Mouse (Mus musculus): ENCODE measurements at regions not wholly inside any gene's neighbourhood (a gene's known extent, or its start where the extent isn't known, plus 50 kb on each side); places are given as distances from the start of the nearest gene placed in this dataset.

DNA sequence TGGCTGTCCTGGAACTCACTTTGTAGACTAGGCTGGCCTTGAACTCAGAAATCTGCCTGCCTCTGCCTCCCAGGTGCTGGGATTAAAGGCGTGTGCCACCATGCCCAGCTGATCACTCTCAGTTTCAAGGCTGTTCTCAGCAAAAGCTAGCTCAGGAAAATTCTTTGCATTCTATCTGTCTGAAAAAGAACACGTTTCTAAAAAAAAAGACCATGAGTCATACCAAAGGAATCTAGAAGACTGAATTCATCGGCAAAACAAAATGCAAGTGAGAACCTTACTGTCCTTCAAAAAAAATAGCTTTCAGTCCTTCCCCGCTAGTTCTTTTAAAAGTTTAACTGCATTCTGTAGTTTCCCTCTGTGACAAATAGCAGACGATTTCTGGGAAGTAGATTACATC lies 596.3 kb upstream of the Syt1 start:
- DNase-seq (ENCODE audit: low spot score in 2 of 2) = no peak

- peak in 1 of 2 experiments; percentile 31 for DNase-seq (ENCODE audit: low spot score in 2 of 2)
These were observed 592.5 kb upstream of the Syt1 start for GRCm38 (mm10) chr10:109603241-109603640.

- peak in 1 of 2 experiments; percentile 49 for DNase-seq (ENCODE audit: low spot score in 2 of 2)
These were observed 587.8 kb upstream of the Syt1 start for GRCm38 (mm10) chr10:109598604-109599003.

DNA sequence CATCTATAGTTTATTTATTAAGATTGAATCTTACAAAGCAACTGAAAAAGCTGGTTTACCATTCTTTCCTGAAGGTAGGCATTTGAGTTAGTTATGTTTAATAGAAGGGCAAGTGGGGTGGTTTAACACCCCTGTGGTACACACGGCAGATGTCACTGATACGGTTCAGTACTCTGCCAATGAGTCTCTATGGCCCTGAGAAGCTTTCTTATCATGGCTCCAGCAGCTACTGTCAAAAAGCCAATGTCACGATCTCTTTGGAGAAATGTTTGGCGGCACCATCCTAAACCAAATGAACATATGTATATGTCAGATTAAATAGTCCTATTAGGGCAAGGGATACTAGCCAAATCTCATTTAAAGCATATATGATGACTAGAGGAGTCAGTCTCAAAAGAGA lies 562.4 kb upstream of the Syt1 start:
- no peak for DNase-seq (ENCODE audit: low spot score in 2 of 2)

- no peak for DNase-seq (ENCODE audit: low spot score in 2 of 2)
These were observed 559.0 kb upstream of the Syt1 start for GRCm38 (mm10) chr10:109569798-109570197.

GRCm38 (mm10) chr10:109566675-109567074 lies 555.9 kb upstream of the Syt1 start:
- no peak for DNase-seq (ENCODE audit: low spot score in 2 of 2)

DNA sequence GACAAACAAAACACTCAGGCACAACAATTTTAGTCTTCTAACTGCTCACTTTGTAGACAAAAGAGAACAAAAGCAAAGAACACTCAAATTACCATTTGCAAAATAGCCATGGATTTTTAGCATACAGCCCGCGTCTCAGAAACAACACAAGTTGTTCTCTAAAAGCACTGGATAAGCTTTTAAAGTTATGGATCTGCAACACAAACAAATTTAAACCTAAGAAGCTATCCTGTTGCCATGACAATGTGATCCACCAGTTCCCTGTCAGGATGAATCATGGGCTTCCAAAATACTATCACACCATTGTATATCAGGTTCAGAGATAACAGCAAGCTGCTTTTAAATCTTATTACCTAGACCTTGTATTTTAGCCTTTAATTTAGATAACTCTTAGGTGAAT lies 550.9 kb upstream of the Syt1 start:
- DNase-seq (ENCODE audit: low spot score in 2 of 2) = peak in 1 of 2 experiments; percentile 40

DNA sequence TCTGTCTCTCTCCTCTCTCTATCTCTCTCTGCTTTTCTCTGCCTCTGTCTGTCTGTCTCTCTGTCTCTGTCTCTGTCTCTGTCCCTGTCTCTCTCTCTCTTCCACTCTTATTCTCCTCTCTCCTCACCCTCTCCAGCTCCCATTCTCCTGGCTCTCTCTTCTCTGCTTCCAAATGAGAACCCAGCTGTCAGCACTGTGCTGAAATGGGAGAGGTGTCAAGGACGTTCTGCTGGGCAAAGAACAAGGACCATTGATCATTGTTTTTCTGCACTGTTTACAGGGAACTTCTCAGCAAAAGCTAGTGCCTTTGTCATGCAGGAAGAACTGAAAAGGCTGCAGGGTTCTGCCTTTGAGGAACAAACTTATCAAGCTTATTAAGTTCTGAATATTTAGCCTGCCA lies 550.3 kb upstream of the Syt1 start:
- peak in 1 of 2 experiments; percentile 9 for DNase-seq (ENCODE audit: low spot score in 2 of 2)

GRCm38 (mm10) chr10:109543301-109543700 lies 532.5 kb upstream of the Syt1 start:
- DNase-seq (ENCODE audit: low spot score in 2 of 2) = no peak

DNA sequence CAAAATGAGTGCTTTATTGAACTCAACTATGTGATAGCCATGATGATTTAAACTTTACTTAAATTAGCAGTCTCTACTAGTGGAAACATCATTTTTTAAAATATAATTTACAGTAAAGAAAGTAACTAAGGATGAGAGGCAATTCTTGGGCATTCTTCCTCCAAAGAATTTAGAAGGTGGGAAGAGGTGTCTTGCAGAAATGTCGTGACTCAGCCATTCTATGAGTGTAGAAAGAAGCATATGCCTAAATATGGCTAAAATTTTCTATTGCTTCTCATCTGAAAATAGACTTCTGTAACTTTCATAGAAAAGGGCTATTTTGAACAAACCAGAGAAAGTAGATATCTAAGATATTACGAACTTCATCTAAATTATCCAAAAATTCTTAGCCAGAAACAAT lies 529.4 kb upstream of the Syt1 start:
- no peak for DNase-seq (ENCODE audit: low spot score in 2 of 2)

DNA sequence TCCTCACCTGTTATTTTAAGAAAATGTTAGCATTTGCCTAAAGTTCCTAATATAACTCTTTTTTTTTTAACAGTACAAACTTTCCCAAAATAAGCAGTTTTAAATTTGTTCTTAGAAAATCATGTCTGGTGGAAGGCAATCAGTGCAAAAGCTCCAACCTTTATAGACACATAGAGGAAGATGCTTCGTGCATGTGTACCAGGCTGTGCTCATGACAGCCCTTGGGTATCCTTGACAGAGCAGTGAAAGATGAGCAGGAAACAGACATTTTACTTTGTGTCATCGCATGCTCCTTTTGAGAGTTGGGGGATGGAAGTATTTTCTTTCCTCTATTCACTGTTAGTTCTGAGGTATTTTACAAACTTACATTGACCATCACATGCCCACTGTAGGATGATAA lies 517.3 kb upstream of the Syt1 start:
- no peak for DNase-seq (ENCODE audit: low spot score in 2 of 2)

DNA sequence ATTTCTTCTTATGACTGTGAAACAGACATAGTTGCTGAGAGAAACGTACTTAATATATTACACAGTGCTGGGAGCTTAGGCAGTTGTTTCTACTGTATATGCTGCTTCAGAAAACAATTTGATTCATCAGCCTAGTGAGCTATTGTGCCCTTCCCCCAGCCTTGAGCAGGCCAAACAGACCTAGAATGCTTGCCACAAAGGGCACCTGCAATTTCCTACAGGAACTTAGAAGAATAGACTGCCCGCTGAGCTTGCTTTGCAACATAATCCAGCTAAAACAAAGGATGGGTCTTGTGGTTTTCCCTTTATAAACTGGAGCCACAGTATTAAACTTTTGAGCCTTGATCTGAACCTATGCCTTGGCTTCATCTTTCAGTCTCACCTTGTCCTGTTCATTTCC lies 510.9 kb upstream of the Syt1 start:
- no peak for DNase-seq (ENCODE audit: low spot score in 2 of 2)

- DNase-seq (ENCODE audit: low spot score in 2 of 2) = no peak
These were observed 506.9 kb upstream of the Syt1 start for GRCm38 (mm10) chr10:109517664-109518063.

DNA sequence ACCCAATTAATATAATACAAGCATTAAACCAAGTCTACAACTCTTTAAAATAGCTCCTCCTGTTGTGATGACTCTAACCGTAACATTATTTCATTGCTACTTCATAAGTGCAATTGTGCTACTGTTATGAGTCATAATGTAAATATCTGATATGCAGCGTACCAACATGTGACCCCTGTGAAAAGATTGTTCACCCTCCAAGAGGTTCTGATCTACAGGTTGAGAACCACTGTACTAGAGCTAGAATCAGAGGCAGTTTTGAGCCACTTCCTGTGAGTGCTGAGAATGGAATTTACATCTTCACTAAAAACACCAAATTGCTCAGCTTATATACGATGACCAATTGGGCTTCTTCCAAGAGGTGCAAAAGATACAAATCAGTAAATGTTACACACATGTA lies 504.4 kb upstream of the Syt1 start:
- DNase-seq (ENCODE audit: low spot score in 2 of 2) = no peak

DNA sequence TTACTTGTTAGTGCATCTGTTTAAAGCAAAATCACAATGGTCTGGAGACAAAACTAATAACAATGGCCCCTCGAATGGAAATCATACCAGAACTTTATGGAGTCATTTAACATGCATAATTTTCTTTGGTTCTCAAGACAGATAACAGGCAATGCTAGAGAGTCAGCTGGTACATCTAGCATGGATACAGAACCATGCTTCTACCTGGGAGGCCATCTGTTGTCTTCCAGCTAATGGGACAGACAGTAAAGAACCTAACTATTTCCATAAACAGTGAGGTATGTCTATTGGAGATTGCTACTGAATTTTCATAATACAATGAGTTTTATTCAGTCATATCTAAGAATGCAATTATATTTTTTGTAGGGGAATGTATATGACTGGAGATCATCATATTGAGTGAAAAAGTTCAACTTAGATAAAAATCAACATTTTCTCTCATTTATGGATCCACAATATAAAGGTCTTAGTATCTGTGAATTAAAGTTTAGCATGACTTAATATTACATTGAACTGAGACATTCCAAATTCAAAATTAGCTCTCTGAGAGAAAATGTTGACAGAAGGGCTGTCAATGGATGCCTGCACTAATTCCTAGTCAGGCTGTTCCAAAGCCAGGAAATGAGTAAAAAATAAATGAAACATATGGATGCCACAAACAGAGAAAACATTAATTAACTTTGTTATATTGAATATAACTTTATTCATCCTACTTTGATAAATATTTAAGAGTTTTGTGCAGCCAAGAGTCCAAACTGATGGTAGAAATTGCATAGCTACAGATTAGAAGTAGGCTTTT lies 500.3 kb upstream of the Syt1 start:
- no peak for DNase-seq (ENCODE audit: low spot score in 2 of 2)

GRCm38 (mm10) chr10:109508553-109508952 lies 497.8 kb upstream of the Syt1 start:
- DNase-seq (ENCODE audit: low spot score in 2 of 2) = no peak

DNA sequence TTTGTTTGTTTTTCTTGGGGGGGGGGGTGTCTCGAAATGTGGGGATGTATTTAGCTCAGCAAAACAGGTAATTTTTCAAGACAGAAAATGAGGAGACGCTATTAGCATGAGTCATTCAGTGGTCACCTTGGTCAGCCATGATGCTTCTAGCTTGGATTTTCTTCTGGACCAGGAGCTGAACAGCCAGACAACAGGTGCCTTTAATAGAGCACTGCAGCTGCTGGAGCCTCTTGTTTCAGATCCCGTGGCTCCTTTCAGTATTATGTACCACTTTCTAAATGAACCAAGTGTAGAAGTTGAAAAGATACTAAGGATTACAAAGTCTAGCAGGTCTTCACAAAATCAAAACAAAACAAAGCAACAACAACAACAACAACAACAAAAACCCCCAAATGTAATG lies 496.4 kb upstream of the Syt1 start:
- DNase-seq (ENCODE audit: low spot score in 2 of 2) = no peak

- DNase-seq (ENCODE audit: low spot score in 2 of 2) = no peak
These were observed 493.9 kb upstream of the Syt1 start for GRCm38 (mm10) chr10:109504683-109505082.

DNA sequence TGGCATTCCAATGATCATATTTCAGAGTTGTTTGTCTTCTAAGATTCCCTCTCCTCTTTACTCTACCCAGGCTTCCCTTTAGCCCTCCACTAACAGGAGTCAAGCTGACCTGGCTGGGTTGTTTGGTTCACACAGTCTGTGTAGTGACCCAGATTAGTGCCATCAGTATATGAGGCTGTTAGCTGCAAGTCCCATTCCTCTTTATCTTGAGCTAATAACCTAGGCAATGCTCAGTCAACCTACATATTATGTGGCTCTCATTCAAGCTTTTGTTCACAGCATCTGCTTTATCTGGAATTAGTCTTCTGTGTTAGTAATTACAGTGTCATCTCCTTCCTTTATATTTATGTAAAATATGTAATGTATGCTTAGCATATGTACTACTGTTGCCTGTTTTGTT lies 490.1 kb upstream of the Syt1 start:
- DNase-seq (ENCODE audit: low spot score in 2 of 2) = no peak

- no peak for DNase-seq (ENCODE audit: low spot score in 2 of 2)
These were observed 487.5 kb upstream of the Syt1 start for GRCm38 (mm10) chr10:109498301-109498700.

GRCm38 (mm10) chr10:109496161-109496560 lies 485.4 kb upstream of the Syt1 start:
- peak; percentile 64 to 85 for DNase-seq (ENCODE audit: low spot score in 2 of 2)

DNA sequence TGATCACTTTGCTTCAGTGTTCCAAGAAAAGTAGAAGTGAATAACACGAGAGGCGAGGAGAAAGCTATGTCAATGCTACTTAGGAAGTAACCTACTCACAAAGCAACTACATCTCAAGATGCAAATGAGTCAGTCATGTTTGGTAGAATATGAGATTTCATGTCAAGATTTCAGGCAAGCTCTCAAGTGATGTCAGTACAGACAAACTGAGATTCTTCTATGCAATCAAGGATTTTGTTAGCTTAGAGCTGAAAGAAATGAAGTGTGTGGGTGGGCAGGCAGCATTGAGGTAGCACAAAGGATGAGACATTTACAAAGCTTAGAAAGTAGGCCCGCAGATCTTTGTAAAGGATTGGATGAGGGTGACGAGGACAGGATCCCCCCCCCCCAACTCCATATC lies 480.0 kb upstream of the Syt1 start:
- DNase-seq (ENCODE audit: low spot score in 2 of 2) = no peak

DNA sequence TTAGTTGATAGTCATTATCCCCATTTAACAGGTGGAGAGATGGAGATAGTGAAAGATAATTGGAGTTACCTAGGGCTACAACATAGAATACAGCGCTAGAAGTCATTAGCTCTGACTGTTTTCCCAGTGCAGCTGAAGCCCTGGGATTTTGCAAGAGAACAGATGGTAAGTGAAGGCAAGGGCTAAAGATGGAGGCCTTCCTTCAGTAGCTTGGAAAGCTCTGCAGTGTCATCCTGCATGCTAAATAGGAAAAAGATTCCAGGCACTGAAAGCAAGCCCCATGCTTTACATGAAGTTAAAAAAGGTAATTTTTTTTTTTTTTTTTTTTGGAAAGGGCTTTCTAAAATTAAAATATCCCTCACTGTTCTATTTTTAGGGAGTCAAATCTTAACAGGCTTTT lies 477.2 kb upstream of the Syt1 start:
- DNase-seq (ENCODE audit: low spot score in 2 of 2) = peak in 1 of 2 experiments; percentile 34
